Mouse (Mus musculus) mesoderm, embryonic 11.5 days (tissue): ENCODE measurements at regions not wholly inside any gene's neighbourhood (a gene's known extent, or its start where the extent isn't known, plus 50 kb on each side); places are given as distances from the start of the nearest gene placed in this dataset.

ENCODE experiments used
- DNase-seq: peaks from one replicate; pipeline ENCODE4 v3.0.0-alpha.2; 2012; ENCODE audit warnings: low read depth, low spot score

- no peak for DNase-seq
Observed at GRCm38 (mm10) chr11:56901201-56901600, 110.0 kb upstream of the Gria1 start.

GRCm38 (mm10) chr11:56925368-56925896 is 85.8 kb upstream of the Gria1 start:
- DNase-seq = no peak

- DNase-seq = peak; percentile 33
Observed at GRCm38 (mm10) chr11:56932766-56933165, 78.4 kb upstream of the Gria1 start.

GRCm38 (mm10) chr11:56952357-56952756 is 58.8 kb upstream of the Gria1 start:
- no peak for DNase-seq

- DNase-seq = no peak
Observed at GRCm38 (mm10) chr11:56957824-56958223, 53.4 kb upstream of the Gria1 start.
